Mouse (Mus musculus) layer of hippocampus, adult 2 months (tissue): ENCODE results near the gene Ptpn11. TPM values are rescaled to one million over a fixed set of nuclear protein-coding genes. Genes with fewer than 3 reads are reported as not detected.

ENCODE experiments used
- DNase-seq, 2 experiments: peaks; one replicate each; pipeline ENCODE4 v3.0.0; 2022; ENCODE audit warnings: low spot score in 2 of 2
- H3K27ac ChIP-seq: fragments of 200-600 bp; 2 replicates; pipeline ENCODE4 v1.8.1; 2022
- H3K4me3 ChIP-seq: fragments of 200-600 bp; 2 replicates; pipeline ENCODE4 v1.8.1; 2022; ENCODE audit warnings: mild to moderate bottlenecking
- CTCF ChIP-seq: fragments of 200-600 bp; conservative IDR thresholded peaks from 2 replicates; pipeline ENCODE4 v1.8.1; 2022; ENCODE audit warnings: antibody characterized with exemption, mild to moderate bottlenecking, moderate library complexity
- total RNA-seq, 2 experiments: library from RNA; stranded (reverse); gene quantifications; 2 replicates each; pipeline ENCODE4 v1.2.3; 2021

The Ptpn11 gene
- total RNA-seq, 2 experiments from 2014 or later: 94.9 to 97.9 TPM

DNA sequence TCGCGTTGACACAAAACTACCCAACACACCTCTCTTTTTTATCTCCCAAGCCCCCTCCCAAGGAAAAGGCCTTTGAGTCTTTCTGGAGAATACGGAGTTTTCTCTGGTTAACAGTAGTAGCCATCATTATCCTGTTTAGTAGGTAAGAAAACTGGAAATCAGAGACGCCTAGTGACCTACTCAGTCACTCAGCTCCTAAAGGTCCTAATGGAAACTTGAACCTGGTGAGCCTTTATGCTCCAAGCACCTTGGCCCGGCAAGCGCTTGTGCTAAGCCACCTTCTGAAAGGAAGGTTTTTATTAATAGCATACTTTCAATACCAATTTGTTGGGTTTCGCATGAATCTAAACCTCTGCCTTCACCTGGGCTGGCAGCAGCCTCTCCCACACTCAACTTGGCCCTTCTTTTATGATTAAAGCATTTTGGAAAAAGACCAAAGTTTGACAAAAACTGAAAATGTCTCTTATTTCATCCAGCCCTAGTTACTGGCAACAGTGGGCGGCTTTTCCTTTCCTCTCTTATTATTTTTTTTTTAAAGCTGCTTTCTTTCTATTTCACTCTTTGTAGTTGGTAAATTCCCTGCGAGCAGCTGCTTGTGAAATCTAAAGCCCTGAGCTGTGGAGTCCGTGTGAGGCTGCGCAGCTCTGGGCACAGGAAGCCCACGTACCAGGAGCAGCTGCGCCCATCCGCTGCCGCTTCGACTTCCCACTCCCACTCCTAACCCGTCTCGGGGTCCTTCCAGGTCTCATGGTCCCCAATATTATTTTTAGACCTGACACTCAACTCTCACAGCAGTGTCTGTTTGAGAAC lies 79.9 kb downstream of the Ptpn11 start:
- Histone ChIP-seq H3K4me3 (no peak overlapping the region), H3K27ac (peak overlapping the region; percentile 84)
- TF ChIP-seq CTCF: no peak
- peak; percentile 54 to 68 for DNase-seq

GRCm38 (mm10) chr5:121109185-121109584 lies 82.0 kb downstream of the Ptpn11 start:
- DNase-seq: no peak
- Histone ChIP-seq H3K4me3 (no peak overlapping the region), H3K27ac (no peak overlapping the region)
- no peak for TF ChIP-seq CTCF

DNA sequence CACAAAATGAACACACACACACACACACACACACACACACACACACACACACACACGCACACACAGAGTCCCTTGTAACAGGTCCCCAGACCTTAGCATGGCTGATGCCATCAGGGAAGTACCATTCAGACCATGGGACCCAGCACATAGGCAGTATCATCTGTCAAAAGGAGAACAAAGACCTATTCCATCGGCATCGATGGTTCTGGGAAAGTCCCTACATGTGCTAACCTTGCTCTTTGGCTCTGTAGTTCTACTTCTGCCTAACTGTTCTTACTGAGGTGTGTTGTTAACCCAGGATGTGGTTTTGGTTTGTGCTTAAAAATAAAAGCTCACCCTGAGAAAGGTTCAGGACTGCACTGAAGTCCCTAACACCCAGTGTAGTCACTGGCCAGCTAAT lies 84.3 kb downstream of the Ptpn11 start:
- TF ChIP-seq CTCF: no peak
- no peak for DNase-seq
- H3K27ac ChIP-seq: no peak overlapping the region
- no peak overlapping the region for H3K4me3 ChIP-seq

- no peak overlapping the region for H3K27ac ChIP-seq
- H3K4me3 ChIP-seq: no peak overlapping the region
- TF ChIP-seq CTCF: no peak
- no peak for DNase-seq
These were observed 90.2 kb downstream of the Ptpn11 start for GRCm38 (mm10) chr5:121100886-121101580.

GRCm38 (mm10) chr5:121100095-121100494 lies 91.1 kb downstream of the Ptpn11 start:
- Histone ChIP-seq H3K4me3 (no peak overlapping the region), H3K27ac (no peak overlapping the region)
- DNase-seq: no peak
- no peak for TF ChIP-seq CTCF

DNA sequence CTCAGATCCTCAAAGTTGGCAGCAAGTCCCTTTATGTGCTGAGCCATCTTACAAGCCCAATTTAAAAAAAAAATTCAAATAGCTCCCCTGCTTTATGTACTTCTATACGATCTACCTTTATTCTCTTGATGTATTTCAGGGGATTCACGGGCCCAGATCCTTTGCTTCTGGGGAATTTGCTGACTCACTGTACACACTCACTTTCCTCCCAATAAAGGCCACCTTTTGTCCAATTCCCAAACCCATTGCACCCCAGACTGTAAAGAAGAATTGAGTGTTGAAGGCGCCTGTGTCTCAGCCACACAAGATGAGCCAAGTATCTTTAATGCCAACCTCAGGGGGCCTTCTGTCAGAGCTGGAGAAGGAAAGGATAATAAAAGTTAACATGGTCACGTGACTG lies 93.2 kb downstream of the Ptpn11 start:
- Histone ChIP-seq H3K4me3 (no peak overlapping the region), H3K27ac (no peak overlapping the region)
- no peak for TF ChIP-seq CTCF
- DNase-seq: no peak

DNA sequence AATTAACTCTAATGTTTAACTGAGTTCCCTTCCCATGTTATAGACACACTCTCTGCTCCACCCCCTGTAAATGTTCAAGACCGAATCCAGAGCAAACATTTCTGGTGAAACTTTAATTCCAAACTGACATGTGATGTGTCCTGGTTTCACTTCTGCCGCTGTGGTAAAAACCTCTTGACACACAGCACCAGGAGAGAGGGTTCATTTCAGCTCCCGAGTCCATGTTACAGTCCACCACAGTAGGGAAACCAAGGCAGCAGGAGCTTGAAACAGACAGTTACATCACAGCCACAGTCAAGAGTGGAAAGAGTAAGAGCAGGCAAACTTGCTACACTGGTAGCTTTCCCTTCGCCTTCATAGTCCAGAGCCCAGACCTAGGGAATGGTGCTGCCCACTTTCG lies 94.5 kb downstream of the Ptpn11 start:
- no peak for TF ChIP-seq CTCF
- Histone ChIP-seq H3K4me3 (no peak overlapping the region), H3K27ac (no peak overlapping the region)
- DNase-seq: no peak

DNA sequence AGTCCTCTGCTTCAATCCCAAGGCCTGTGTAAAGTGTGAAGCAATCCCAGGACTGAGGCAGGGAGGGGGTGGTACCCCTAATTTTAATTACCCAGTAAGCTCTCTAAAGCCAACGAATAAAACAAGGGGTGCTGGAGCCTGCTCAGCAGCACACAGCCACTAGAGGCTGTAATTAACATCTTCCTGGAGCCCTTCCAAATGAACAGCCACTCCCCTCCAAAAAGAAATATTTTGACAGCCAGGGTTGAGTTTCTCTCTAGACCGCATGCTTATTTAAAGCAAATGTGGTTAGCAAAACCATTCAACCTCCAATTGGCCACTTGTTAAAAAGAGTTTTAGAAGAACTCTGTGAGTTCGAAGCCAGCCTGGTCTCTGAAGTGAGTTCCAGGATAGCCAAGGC lies 97.9 kb downstream of the Ptpn11 start:
- no peak for DNase-seq
- Histone ChIP-seq H3K27ac (no peak overlapping the region), H3K4me3 (no peak overlapping the region)
- TF ChIP-seq CTCF: peak; percentile 37

DNA sequence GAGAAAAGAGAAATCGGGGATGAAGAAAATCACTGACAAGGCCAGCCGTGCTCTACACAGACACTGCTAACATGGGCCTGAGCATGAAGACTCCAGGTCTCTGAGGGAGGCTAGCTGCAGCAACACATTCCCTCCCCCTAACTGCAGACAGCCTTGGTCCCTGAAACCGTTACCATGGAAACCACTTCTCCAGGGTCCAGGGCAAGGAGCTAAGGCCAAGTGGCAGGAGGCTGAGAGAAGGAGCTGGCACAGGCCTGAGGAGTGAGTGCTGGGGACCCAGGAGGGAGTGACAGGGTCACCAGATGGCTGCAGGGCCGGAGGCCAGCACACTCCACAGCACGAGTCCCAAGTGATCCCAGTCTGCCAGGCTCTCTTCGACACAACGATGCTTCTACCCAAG lies 101.5 kb downstream of the Ptpn11 start:
- Histone ChIP-seq H3K27ac (no peak overlapping the region), H3K4me3 (no peak overlapping the region)
- no peak for TF ChIP-seq CTCF
- DNase-seq: no peak

DNA sequence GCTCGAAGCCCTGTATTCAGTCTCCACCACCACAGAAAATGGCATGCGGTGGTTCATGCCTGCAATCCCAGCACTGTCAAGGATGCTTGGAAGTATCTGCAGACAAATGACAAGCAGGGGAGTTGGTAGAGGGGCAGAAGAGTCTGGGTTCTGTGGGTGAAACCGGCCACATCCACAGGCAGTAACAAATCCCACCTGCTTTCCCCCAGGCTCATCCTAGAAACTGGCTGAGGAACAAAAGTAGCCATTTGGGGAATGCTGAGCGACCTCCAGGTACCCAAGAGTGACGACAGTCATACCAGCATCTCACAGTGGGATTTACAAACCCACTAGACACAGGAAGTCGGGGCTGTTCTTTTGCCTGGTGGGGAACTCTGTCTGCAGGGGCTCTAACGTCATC lies 103.5 kb downstream of the Ptpn11 start:
- DNase-seq: no peak
- no peak for TF ChIP-seq CTCF
- H3K4me3 ChIP-seq: no peak overlapping the region
- no peak overlapping the region for H3K27ac ChIP-seq

DNA sequence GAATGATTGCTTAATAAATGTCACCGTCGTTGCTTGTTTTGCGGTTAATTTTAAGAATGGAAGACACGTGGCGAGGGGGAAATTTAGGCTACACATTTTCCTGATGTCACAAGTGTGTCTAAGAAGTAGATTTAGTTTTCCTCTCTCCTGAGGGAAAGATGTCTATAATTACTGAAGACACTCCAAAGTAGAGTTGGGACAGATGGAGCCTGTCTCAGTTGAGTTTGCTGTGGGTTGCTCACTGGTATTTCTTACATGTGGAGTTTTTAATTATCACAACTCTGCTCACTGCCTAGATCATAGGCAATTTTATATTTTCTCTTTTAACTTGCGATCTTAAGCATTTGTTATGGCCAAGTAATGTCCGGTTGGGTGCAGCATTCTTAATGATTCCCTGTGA lies 108.6 kb downstream of the Ptpn11 start:
- H3K27ac ChIP-seq: no peak overlapping the region
- TF ChIP-seq CTCF: no peak
- no peak for DNase-seq
- no peak overlapping the region for H3K4me3 ChIP-seq

DNA sequence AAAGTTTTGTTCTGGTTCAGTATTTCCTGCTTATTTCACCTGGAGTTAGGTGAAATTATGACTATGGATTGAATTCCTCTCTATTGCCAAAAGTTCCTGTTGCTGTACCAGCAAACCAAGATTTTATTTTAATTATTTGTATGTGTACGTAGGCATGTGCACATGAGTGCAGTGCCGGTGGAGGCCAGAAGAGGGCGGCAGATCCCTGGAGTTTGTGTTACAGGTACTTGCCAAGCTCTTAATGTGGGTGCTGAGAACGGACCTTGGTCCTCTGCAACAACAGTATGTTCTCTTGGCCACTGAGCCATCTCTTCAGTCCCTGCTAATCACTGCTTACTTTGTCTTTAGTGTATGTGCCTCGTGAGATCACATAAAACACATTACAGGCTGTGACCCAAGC lies 109.4 kb downstream of the Ptpn11 start:
- no peak for DNase-seq
- TF ChIP-seq CTCF: peak; percentile 53
- no peak overlapping the region for H3K27ac ChIP-seq
- no peak overlapping the region for H3K4me3 ChIP-seq

Other genes with a start within 250 kb of the Ptpn11 start
- gene Rph3a, start 181.3 kb downstream of the Ptpn11 start, total RNA-seq: 100 to 1,000 TPM; 226 to 235 TPM
- gene Rpl6, start 13.1 kb upstream of the Ptpn11 start, total RNA-seq: 100 to 1,000 TPM; 472 to 483 TPM
- 100 to 1,000 TPM; 170 to 175 TPM for gene Hectd4, start 28.8 kb upstream of the Ptpn11 start, total RNA-seq
- gene Trafd1, start 194.2 kb upstream of the Ptpn11 start, total RNA-seq: 10 to 100 TPM; 79.8 to 82.8 TPM
- 10 to 100 TPM; 37.2 to 40.9 TPM for gene Naa25, start 206.5 kb upstream of the Ptpn11 start, total RNA-seq